Mouse (Mus musculus) embryonic facial prominence, embryonic 10.5 days (tissue): ENCODE measurements around the gene Ckm. TPM values are rescaled to one million over a fixed set of nuclear protein-coding genes. Genes with fewer than 3 reads are reported as not detected.

ENCODE experiments used
- DNase-seq: peaks from one replicate; pipeline ENCODE4 v3.0.0-alpha.2; 2017; ENCODE audit warnings: low spot score
- H3K27ac ChIP-seq: fragments of 300-500 bp; sonication (generic); replicated peaks from 2 replicates; pipeline ENCODE4 v1.5.1; 2016; ENCODE audit warnings: mild to moderate bottlenecking
- H3K27me3 ChIP-seq: fragments of 300-500 bp; sonication (generic); replicated peaks from 2 replicates; pipeline ENCODE4 v1.6.1; 2016; ENCODE audit warnings: low read depth, mild to moderate bottlenecking; ENCODE audit not compliant: poor library complexity, severe bottlenecking
- H3K36me3 ChIP-seq: fragments of 300-500 bp; sonication (generic); replicated peaks from 2 replicates; pipeline ENCODE4 v1.6.1; 2016; ENCODE audit warnings: mild to moderate bottlenecking, moderate library complexity
- H3K4me1 ChIP-seq: fragments of 300-500 bp; sonication (generic); 2 replicates; pipeline ENCODE4 v1.6.1; 2016
- H3K4me3 ChIP-seq: fragments of 300-500 bp; sonication (generic); 2 replicates; pipeline ENCODE4 v1.5.1; 2016; ENCODE audit warnings: mild to moderate bottlenecking, moderate library complexity
- H3K9me3 ChIP-seq: fragments of 300-500 bp; sonication (generic); 2 replicates; pipeline ENCODE4 v1.6.1; 2016; ENCODE audit warnings: mild to moderate bottlenecking
- WGBS: fragments of 180-500 bp; shearing (Covaris S2); methylation state at CpG from one replicate; pipeline ENCODE4 v1.1.7; 2016; 5-methylcytosine and 5-hydroxymethylcytosine counted together
- polyA plus RNA-seq: library from polyadenylated mRNA; unstranded; fragments of >200 nt; fragmentation: Nextera tagmentation; extraction: Ambion mirVana; gene quantifications from 2 replicates; pipeline ENCODE4 v1.2.1, GENCODE M21; 2016

Gene Ckm
- polyA plus RNA-seq, 1 experiment from 2014 or later = not detected

DNA sequence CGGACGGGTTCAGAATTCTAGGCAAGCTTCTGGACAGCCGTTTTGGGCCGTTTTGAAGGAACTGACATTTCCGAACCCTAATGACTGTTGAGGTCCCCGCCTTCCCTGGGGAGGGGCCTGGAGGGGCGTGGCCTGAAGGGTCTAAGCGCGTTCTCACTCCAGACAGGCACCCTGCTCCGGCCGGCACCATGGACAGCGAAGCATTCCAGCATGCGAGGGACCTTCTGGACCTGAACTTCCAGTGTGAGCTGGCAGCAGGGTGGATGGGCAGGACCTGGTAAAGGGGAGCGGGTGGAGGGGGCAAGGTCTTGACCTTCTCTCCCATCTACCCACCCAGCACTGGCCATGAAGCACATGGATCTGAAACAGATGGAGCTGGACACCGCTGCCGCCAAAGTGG is 36.2 kb upstream of the Ckm start:
- H3K4me1 ChIP-seq = peaks cover 21% of the 10 kb centered on the region
- H3K36me3 ChIP-seq = peaks cover 12% of the 10 kb centered on the region
- no peaks in the 10 kb centered on the region for H3K9me3 ChIP-seq
- 21% methylated on average over 16 of the region's 16 CpGs for WGBS
- no peak overlapping the region for H3K27ac ChIP-seq
- H3K4me3 ChIP-seq = 0 out of 2 replicates have a peak overlapping the region, but pooled peaks have one; percentile 6
- H3K27me3 ChIP-seq = peaks cover 39% of the 10 kb centered on the region
- peak; percentile 68 for DNase-seq

- Histone ChIP-seq H3K9me3 (no peaks in the 10 kb centered on the region), H3K36me3 (peaks cover 17% of the 10 kb centered on the region), H3K4me3 (peak overlapping the region; percentile 57), H3K27me3 (peaks cover 27% of the 10 kb centered on the region), H3K27ac (peak overlapping the region; percentile 63; the same call in 1 of the 2 replicates), H3K4me1 (peaks cover 12% of the 10 kb centered on the region)
- peak; percentile 81 for DNase-seq
- 12% methylated on average over 46 of the region's 46 CpGs for WGBS
These were observed 34.7 kb upstream of the Ckm start for GRCm38 (mm10) chr7:19369823-19370425.

GRCm38 (mm10) chr7:19373367-19373766 is 31.2 kb upstream of the Ckm start:
- no peak overlapping the region for H3K4me3 ChIP-seq
- peaks cover 26% of the 10 kb centered on the region for H3K27me3 ChIP-seq
- no peak for DNase-seq
- 88% methylated on average over 2 of the region's 2 CpGs for WGBS
- no peak overlapping the region for H3K27ac ChIP-seq
- H3K4me1 ChIP-seq = peaks cover 11% of the 10 kb centered on the region
- peaks cover 43% of the 10 kb centered on the region for H3K36me3 ChIP-seq
- no peaks in the 10 kb centered on the region for H3K9me3 ChIP-seq

GRCm38 (mm10) chr7:19375368-19375767 is 29.2 kb upstream of the Ckm start:
- Histone ChIP-seq H3K27ac (no peak overlapping the region), H3K4me1 (no peaks in the 10 kb centered on the region), H3K9me3 (no peaks in the 10 kb centered on the region), H3K36me3 (peaks cover 43% of the 10 kb centered on the region), H3K27me3 (peaks cover 8% of the 10 kb centered on the region; the same call in 1 of the 2 replicates), H3K4me3 (no peak overlapping the region)
- DNase-seq = no peak
- WGBS = 76% methylated on average over 18 of the region's 18 CpGs

DNA sequence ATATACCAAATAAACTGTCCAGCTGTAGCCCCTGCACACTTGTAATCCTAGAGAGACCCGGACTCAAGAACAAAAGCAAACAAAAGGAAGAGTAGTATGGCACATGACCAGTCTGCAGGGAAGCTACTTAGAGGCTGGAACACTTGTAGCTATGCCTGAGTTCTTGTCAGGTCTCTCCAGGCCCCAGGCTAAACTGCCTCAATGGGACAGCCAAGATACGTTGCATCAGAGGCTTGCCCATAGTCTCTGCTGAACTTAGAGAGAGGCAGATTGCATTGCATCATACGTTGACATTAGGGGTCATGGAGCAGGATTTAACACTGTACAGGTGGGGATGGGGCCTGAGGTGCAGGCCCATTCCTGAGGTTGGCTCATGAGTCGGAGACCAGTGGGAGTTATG is 28.6 kb upstream of the Ckm start:
- no peaks in the 10 kb centered on the region for H3K4me1 ChIP-seq
- WGBS = 88% methylated on average over 4 of the region's 4 CpGs
- peaks cover 1% of the 10 kb centered on the region; the same call in 1 of the 2 replicates for H3K27me3 ChIP-seq
- DNase-seq = no peak
- H3K4me3 ChIP-seq = no peak overlapping the region
- peaks cover 40% of the 10 kb centered on the region for H3K36me3 ChIP-seq
- H3K9me3 ChIP-seq = no peaks in the 10 kb centered on the region
- H3K27ac ChIP-seq = no peak overlapping the region

- WGBS = 64% methylated on average over 8 of the region's 8 CpGs
- no peaks in the 10 kb centered on the region for H3K27me3 ChIP-seq
- H3K4me1 ChIP-seq = peaks cover 8% of the 10 kb centered on the region
- H3K27ac ChIP-seq = no peak overlapping the region
- H3K36me3 ChIP-seq = peaks cover 33% of the 10 kb centered on the region
- no peaks in the 10 kb centered on the region for H3K9me3 ChIP-seq
- no peak overlapping the region for H3K4me3 ChIP-seq
- DNase-seq = no peak
These were observed 26.5 kb upstream of the Ckm start for GRCm38 (mm10) chr7:19378049-19378448.

GRCm38 (mm10) chr7:19381377-19382165 is 23.0 kb upstream of the Ckm start, which contains the start of gene Ercc2:
Ercc2 (plus strand) TSS chr7:19382010.
- peak within 1 kb of the TSS; percentile 84 for H3K27ac ChIP-seq
- no peaks in the 10 kb centered on the region for H3K27me3 ChIP-seq
- H3K4me1 ChIP-seq = peaks cover 15% of the 10 kb centered on the region
- peaks cover 42% of the 10 kb centered on the region for H3K36me3 ChIP-seq
- WGBS = 6% methylated on average over 47 of the region's 48 CpGs
- peak; percentile 100 for DNase-seq
- peak within 1 kb of the TSS; percentile 98 for H3K4me3 ChIP-seq
- H3K9me3 ChIP-seq = no peaks in the 10 kb centered on the region

GRCm38 (mm10) chr7:19382166-19382541 is 22.4 kb upstream of the Ckm start:
- H3K27ac ChIP-seq = peak overlapping the region; percentile 84
- H3K4me3 ChIP-seq = peak overlapping the region; percentile 98
- H3K9me3 ChIP-seq = no peaks in the 10 kb centered on the region
- H3K4me1 ChIP-seq = peaks cover 15% of the 10 kb centered on the region
- DNase-seq = no peak
- H3K27me3 ChIP-seq = no peaks in the 10 kb centered on the region
- peaks cover 48% of the 10 kb centered on the region for H3K36me3 ChIP-seq
- WGBS = under 1% methylated on average over 37 of the region's 37 CpGs

GRCm38 (mm10) chr7:19383708-19384107 is 20.9 kb upstream of the Ckm start:
- Histone ChIP-seq H3K36me3 (peaks cover 53% of the 10 kb centered on the region), H3K27me3 (no peaks in the 10 kb centered on the region), H3K9me3 (no peaks in the 10 kb centered on the region), H3K4me1 (peaks cover 15% of the 10 kb centered on the region), H3K4me3 (peak overlapping the region; percentile 98; the same call in 1 of the 2 replicates), H3K27ac (no peak overlapping the region)
- 70% methylated on average over 9 of the region's 9 CpGs for WGBS
- no peak for DNase-seq

DNA sequence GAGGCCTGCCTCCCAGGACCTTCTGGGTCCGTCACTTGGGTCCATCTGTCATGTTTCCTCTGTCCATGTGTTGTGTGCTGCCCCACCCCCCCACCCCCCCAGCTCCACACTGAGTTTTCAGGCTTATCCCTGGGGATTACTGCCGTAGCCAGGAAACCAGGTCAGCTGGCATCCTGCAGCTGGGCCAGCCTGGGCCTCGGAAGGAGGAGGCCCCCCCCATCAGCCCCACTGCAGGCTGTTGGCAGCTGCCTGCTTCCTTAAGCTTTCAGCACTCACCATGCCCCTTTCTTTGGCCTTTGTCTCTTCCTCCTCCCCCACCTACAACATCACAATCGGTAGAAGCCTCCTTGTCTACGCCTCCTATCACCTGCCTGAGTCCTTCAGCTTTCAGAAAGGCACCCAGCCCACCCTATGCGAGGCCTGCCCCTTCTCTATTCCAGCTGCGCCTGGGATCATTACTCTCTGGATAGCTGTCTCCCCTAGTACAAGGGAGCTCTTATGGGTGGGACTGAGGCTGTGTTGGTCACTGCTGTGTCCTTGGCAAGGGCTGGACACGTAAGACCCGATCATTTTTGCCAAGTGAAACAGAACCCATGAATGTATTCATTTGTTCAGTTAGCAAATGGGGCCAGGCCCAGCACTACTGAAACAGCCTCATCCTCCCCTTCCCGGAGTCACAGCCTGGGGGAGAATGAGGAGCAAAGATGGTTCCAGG is 15.7 kb upstream of the Ckm start:
- H3K27ac ChIP-seq = 0 out of 2 replicates have a peak overlapping the region, but pooled peaks have one; percentile 5
- no peaks in the 10 kb centered on the region for H3K4me1 ChIP-seq
- no peak overlapping the region for H3K4me3 ChIP-seq
- peaks cover 100% of the 10 kb centered on the region for H3K36me3 ChIP-seq
- H3K9me3 ChIP-seq = no peaks in the 10 kb centered on the region
- H3K27me3 ChIP-seq = no peaks in the 10 kb centered on the region
- 81% methylated on average over 10 of the region's 10 CpGs for WGBS
- DNase-seq = no peak

GRCm38 (mm10) chr7:19394484-19394883 is 10.1 kb upstream of the Ckm start:
- no peak overlapping the region for H3K27ac ChIP-seq
- 0 out of 2 replicates have a peak overlapping the region, but pooled peaks have one; percentile 1 for H3K4me3 ChIP-seq
- peaks cover 68% of the 10 kb centered on the region for H3K36me3 ChIP-seq
- peaks cover 17% of the 10 kb centered on the region for H3K27me3 ChIP-seq
- peaks cover 6% of the 10 kb centered on the region for H3K4me1 ChIP-seq
- DNase-seq = no peak
- H3K9me3 ChIP-seq = no peaks in the 10 kb centered on the region
- 87% methylated on average over 8 of the region's 8 CpGs for WGBS

GRCm38 (mm10) chr7:19399496-19400280 is 4.9 kb upstream of the Ckm start:
- Histone ChIP-seq H3K9me3 (peaks cover 9% of the 10 kb centered on the region), H3K27me3 (peaks cover 67% of the 10 kb centered on the region), H3K4me1 (peaks cover 22% of the 10 kb centered on the region), H3K4me3 (peak overlapping the region; percentile 53), H3K36me3 (peaks cover 16% of the 10 kb centered on the region), H3K27ac (0 out of 2 replicates have a peak overlapping the region, but pooled peaks have one; percentile 10)
- WGBS = 3% methylated on average over 27 of the region's 27 CpGs
- peak; percentile 67 for DNase-seq
